Mouse (Mus musculus) layer of hippocampus, adult 18-20 months (tissue): Measurements from ENCODE around the gene Ifnl2. TPM values are rescaled to one million over a fixed set of nuclear protein-coding genes. Genes with fewer than 3 reads are reported as not detected.

Source experiments
- DNase-seq, 2 experiments: peaks; one replicate each; pipeline ENCODE4 v3.0.0; 2022; ENCODE audit warnings: low spot score in 2 of 2
- total RNA-seq, 2 experiments: library from RNA; stranded (reverse); gene quantifications; 2 replicates each; pipeline ENCODE4 v1.2.3; 2021

Gene Ifnl2
- total RNA-seq, 2 experiments from 2014 or later = not detected

- no peak for DNase-seq
Observed at GRCm38 (mm10) chr7:28492310-28492709, 17.9 kb downstream of the Ifnl2 start.

- DNase-seq = no peak
Observed at GRCm38 (mm10) chr7:28490903-28491302, 19.4 kb downstream of the Ifnl2 start.

GRCm38 (mm10) chr7:28490410-28490809 is 19.8 kb downstream of the Ifnl2 start:
- peak; percentile 11 to 53 for DNase-seq

GRCm38 (mm10) chr7:28488030-28488491 is 22.2 kb downstream of the Ifnl2 start:
- peak in 1 of 2 experiments; percentile 23 for DNase-seq

GRCm38 (mm10) chr7:28484192-28484591 is 26.1 kb downstream of the Ifnl2 start:
- DNase-seq = no peak

- DNase-seq = peak; percentile 10 to 58
Observed at GRCm38 (mm10) chr7:28482854-28483253, 27.4 kb downstream of the Ifnl2 start.

GRCm38 (mm10) chr7:28478854-28479253 is 31.4 kb downstream of the Ifnl2 start:
- DNase-seq = no peak

- DNase-seq = no peak
Observed at GRCm38 (mm10) chr7:28477363-28477762, 32.9 kb downstream of the Ifnl2 start.

- no peak for DNase-seq
Observed at GRCm38 (mm10) chr7:28476191-28476590, 34.1 kb downstream of the Ifnl2 start.

GRCm38 (mm10) chr7:28467213-28467751 is 43.0 kb downstream of the Ifnl2 start:
- DNase-seq = no peak

GRCm38 (mm10) chr7:28466721-28467212 is 43.5 kb downstream of the Ifnl2 start:
- DNase-seq = no peak

- DNase-seq = peak; percentile 88 to 94
Observed at GRCm38 (mm10) chr7:28464416-28465212, 45.6 kb downstream of the Ifnl2 start.

- DNase-seq = no peak
Observed at GRCm38 (mm10) chr7:28462769-28463168, 47.5 kb downstream of the Ifnl2 start.

- no peak for DNase-seq
Observed at GRCm38 (mm10) chr7:28460361-28460760, 49.9 kb downstream of the Ifnl2 start.

Other genes starting within 250 kb of the Ifnl2 start
- 10 to 100 TPM; 59.3 to 61.3 TPM for gene Eid2, start 242.6 kb downstream of the Ifnl2 start, total RNA-seq
- 10 to 100 TPM; 37.8 to 38.4 TPM for gene Eid2b, start 232.7 kb downstream of the Ifnl2 start, total RNA-seq
- gene Selenov, start 219.3 kb downstream of the Ifnl2 start, total RNA-seq = under 1 TPM in 1 of 2 experiments, not detected in 1; 0.25 TPM
- 1 to 10 TPM; 2.1 to 2.6 TPM for gene Dll3, start 208.2 kb downstream of the Ifnl2 start, total RNA-seq
- gene Timm50, start 198.4 kb downstream of the Ifnl2 start, total RNA-seq = 10 to 100 TPM; 42.4 to 44.3 TPM
- 100 to 1,000 TPM; 116 to 119 TPM for gene Supt5, start 171.7 kb downstream of the Ifnl2 start, total RNA-seq
- 100 to 1,000 TPM; 481 to 546 TPM for gene Rps16, start 159.8 kb downstream of the Ifnl2 start, total RNA-seq
- 1 to 10 TPM; 4.8 to 5.1 TPM for gene Plekhg2, start 137.9 kb downstream of the Ifnl2 start, total RNA-seq
- gene Zfp36, start 130.2 kb downstream of the Ifnl2 start, total RNA-seq = 1 to 10 TPM; 3.5 to 3.7 TPM
- 10 to 100 TPM; 21.4 to 22.1 TPM for gene Med29, start 117.7 kb downstream of the Ifnl2 start, total RNA-seq
- 10 to 100 TPM; 64.9 to 69.3 TPM for gene Paf1, start 117.5 kb downstream of the Ifnl2 start, total RNA-seq
- 1 to 10 TPM; 2.2 to 2.4 TPM for gene Gmfg, start 73.0 kb downstream of the Ifnl2 start, total RNA-seq
- 10 to 100 TPM; 75.5 to 81.1 TPM for gene Lrfn1, start 58.5 kb downstream of the Ifnl2 start, total RNA-seq
- gene Ifnl3, start 12.4 kb upstream of the Ifnl2 start, total RNA-seq = not detected
- not detected for gene Sycn, start 30.4 kb upstream of the Ifnl2 start, total RNA-seq
- under 1 TPM in 1 of 2 experiments, not detected in 1; 0.28 TPM for gene Nccrp1, start 36.8 kb upstream of the Ifnl2 start, total RNA-seq
- 10 to 100 TPM; 74.1 to 77.1 TPM for gene Samd4b, start 87.7 kb upstream of the Ifnl2 start, total RNA-seq
- gene Pak4, start 87.7 kb upstream of the Ifnl2 start, total RNA-seq = 10 to 100 TPM; 12.7 to 14.6 TPM
- 1 to 10 TPM; 1.4 to 4.6 TPM for gene Acp7, start 120.9 kb upstream of the Ifnl2 start, total RNA-seq
- gene Fbxo27, start 182.4 kb upstream of the Ifnl2 start, total RNA-seq = 10 to 100 TPM; 18.9 to 21.7 TPM
- gene Fbxo17, start 206.3 kb upstream of the Ifnl2 start, total RNA-seq = 1 to 10 TPM; 1.5 to 1.9 TPM
- gene Mrps12, start 231.4 kb upstream of the Ifnl2 start, total RNA-seq = 10 to 100 TPM; 60.6 to 67.1 TPM
- gene Sars2, start 231.5 kb upstream of the Ifnl2 start, total RNA-seq = 10 to 100 TPM; 11.1 to 11.2 TPM
- under 1 TPM; 0.30 to 0.63 TPM for gene Ccer2, start 245.7 kb upstream of the Ifnl2 start, total RNA-seq